Mouse (Mus musculus) adipocyte (in vitro differentiated cells): ENCODE measurements around the gene Crybg1.

ENCODE experiments used
- DNase-seq: peaks from one replicate; pipeline ENCODE4 v3.0.0-alpha.2; 2016; ENCODE audit warnings: low spot score

Gene Crybg1

GRCm38 (mm10) chr10:44094794-44095193 lies 53.9 kb downstream of the Crybg1 start:
- DNase-seq = peak; percentile 40

- no peak for DNase-seq
Measured at GRCm38 (mm10) chr10:44091757-44092156, 56.9 kb downstream of the Crybg1 start.

GRCm38 (mm10) chr10:44080351-44080750 lies 68.3 kb downstream of the Crybg1 start:
- DNase-seq = no peak

DNA sequence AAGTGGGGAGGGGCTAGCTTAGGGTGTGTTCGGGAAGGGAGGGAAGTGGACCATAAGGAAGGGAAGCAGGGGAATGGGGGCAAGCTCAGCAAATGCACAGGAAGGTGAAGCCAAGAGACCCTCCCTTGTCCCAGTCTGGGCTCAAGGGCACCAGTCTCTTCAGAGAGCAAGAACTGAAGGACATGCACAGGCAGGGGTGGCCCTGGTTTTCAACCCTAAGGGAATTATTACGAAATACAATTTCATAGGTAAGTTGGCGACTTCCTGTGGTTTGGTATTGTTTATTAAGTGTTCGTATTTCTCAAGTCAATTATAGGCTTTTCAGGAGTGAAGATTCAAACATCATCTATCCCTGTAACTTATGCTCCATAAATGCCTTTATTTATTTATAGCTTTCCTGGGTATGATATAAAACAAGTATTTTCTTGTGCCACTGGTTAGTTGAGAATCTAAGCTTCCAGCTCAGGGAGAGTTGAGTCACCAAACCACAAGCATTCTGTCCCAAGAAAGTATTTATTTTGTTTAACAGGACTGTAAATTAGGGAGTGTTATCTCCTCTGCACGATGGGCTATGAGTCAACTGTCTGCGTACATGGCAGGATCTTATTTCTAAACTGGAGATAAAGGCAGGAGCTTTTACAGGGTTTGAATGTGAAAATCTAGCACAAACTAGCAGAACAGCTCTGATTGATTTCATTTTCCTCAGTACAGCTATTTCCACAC lies 69.7 kb downstream of the Crybg1 start:
- DNase-seq = peak; percentile 62

DNA sequence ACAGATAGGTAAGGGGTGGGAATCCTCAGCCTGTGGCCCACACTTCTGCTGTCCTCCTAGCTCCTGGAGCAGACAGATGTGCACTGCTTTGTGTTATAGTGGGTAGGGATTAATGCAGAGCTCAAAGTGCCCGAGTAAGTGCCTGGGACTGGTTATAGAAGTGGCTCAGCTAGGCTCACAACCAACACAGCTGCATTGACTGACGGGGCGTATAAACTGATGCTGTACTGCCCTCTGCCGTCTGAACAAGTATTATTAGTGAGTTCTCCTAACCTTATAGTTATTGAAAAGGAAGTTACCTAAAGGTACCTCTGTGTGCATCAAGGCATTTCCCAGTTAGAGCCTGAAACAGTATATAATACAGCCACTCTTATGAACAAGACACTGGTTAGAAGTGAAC lies 77.6 kb downstream of the Crybg1 start:
- peak; percentile 88 for DNase-seq

- DNase-seq = no peak
Measured at GRCm38 (mm10) chr10:44069131-44069530, 79.5 kb downstream of the Crybg1 start.

- peak; percentile 24 for DNase-seq
Measured at GRCm38 (mm10) chr10:44065848-44066360, 82.7 kb downstream of the Crybg1 start.

- peak; percentile 57 for DNase-seq
Measured at GRCm38 (mm10) chr10:44062981-44063380, 85.7 kb downstream of the Crybg1 start.

GRCm38 (mm10) chr10:44050913-44051312 lies 97.7 kb downstream of the Crybg1 start:
- DNase-seq = no peak

DNA sequence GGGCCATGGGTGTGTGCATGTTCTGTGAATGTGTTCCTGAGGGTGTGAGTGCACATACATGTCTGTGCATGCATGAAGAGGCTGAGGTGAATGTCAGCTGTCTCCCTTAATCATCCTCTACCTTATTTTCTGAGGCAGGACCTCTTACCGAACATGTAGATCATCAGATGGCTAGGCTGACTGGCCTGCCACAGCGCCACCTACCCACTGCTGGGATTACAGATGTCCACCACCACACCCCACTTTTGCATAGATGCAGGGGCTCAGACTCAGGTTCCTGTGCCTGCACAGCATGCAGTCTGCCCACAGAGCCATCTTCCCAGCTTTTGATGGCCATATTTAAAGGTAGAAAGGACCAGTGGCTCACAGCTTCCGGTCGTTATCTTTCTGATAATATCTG lies 103.9 kb downstream of the Crybg1 start:
- no peak for DNase-seq

DNA sequence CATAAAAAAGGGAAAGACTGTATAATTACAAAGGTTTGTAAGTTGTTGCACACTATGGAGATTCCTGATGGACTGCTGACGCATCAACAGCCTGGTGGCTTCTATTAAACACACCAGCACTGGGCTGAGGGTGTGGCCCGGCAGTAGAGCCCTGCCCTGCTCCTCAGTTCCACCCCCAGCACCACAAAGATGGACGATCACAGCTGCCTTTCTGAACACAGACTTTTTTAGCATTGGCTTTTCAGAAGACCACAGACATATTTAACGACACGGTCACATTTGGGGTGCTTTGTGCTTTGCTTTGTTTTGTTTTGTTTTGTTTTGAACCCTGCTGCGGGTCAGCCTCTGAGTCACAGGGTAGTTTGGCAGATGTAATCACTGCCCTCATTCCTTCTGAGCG lies 105.0 kb downstream of the Crybg1 start:
- peak; percentile 59 for DNase-seq

DNA sequence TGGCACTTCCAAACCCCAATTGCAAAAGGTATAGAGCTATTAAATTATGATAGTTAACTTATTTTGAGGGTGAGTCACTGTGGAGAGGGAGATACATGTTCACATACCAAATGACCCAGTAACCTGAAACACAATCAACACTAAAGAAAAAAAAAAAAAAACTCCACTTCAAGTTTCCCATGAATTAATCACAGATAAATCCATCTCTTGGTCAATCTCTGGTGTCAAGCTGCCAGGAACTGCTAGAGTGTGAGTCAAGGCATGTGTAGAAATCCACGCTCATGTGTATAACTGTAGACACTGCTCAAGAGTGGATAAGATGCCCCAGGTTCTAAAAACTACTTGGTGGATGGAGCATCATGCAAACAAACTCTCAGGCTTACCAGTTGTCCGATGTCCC lies 109.5 kb downstream of the Crybg1 start:
- DNase-seq = peak; percentile 65

- DNase-seq = no peak
Measured at GRCm38 (mm10) chr10:44037918-44038544, 110.6 kb downstream of the Crybg1 start.

DNA sequence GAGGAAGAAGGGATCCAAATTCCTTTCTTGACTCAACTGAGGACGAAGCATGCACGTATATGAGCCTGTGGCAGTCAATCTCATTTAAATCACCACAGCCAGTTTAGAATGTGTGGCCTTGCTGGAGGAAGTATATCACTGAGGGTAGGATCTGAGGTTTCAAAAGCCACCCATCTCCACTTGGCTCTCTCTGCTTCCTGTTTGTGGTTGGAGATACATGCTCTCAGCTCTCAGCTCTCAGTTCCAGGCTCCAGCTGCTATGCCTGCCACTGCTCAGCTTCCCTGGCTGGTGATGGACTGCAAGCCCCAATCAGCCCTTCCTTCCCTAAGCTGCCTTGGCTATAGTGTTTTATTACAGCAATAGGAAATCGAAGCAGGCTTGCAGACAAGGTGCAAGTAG lies 119.1 kb downstream of the Crybg1 start:
- no peak for DNase-seq

GRCm38 (mm10) chr10:44027226-44027625 lies 121.4 kb downstream of the Crybg1 start:
- DNase-seq = peak; percentile 53

DNA sequence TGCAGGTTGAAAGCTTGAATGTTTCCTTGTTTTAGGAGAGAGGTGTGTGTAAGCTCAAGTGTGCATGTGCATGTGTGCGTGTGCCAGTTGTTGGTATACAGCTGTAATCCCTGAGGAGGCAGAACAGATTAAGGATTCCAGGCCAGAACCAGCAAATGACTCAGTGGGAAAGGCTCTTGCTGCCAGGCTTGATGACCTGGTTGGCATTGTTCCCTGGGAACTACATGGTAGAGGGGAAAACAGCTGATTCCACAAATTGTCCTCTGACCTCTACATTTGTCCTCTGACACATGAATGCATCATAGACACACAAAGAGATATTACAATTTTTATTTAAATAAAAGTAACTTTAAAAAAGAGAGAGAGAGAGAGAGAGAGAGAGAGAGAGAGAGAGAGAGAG lies 122.5 kb downstream of the Crybg1 start:
- peak; percentile 84 for DNase-seq

DNA sequence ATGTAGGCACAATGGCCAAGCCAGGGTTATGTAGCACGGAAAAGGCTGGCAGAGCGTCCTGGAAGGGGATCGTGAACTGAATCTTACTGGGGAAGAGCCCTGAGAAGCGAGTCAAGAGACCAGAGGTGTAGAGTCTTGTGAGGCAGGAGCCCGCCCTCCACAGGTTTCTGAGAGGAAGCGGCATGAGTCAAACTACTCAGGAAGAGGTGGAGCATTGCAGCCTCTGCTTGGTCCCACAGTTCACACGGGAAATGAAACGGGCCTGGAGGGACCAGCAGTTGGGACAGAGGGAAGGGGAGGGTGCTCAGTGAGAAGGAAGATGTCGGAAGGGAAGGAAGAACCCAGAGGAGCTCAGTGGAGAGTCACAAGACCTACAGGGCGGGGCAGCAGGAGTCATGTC lies 123.9 kb downstream of the Crybg1 start:
- DNase-seq = no peak

DNA sequence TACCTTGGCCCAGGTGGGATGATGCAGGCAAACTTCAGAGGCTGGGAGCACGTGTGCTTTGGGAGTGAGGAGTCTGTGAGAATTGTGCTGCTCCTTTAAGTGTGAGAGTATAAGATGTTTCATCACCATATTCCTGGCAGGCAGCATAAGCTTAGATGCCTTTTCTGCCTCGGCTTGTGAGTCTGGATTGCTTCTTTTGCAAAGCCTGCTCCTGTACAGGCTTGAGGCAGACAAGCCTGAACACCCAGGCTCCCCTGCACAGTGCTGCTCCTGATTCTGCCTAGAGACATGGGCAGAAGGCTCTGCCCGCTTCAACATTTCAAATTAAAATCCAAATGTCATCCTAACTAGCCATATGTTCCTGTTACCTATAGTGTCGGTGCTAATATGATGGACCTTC lies 128.5 kb downstream of the Crybg1 start:
- peak; percentile 41 for DNase-seq

DNA sequence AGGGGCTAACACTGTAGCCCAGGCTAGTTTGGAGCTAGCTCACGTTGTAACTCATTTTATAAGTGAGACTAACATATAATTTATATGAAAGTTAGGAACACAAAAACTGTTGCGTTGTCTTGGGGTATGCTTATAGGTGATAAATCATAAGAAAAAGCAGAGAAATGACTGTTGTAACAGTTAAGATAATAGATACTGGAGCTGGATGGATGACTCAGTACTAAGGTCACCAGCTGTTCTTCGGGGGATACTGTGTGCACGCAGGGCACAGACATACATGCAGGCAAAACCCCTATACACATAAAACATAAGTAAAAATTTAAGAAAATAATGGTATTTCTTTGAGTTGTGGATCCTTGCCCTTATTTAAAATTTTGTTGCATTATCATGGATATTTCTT lies 130.1 kb downstream of the Crybg1 start:
- no peak for DNase-seq

DNA sequence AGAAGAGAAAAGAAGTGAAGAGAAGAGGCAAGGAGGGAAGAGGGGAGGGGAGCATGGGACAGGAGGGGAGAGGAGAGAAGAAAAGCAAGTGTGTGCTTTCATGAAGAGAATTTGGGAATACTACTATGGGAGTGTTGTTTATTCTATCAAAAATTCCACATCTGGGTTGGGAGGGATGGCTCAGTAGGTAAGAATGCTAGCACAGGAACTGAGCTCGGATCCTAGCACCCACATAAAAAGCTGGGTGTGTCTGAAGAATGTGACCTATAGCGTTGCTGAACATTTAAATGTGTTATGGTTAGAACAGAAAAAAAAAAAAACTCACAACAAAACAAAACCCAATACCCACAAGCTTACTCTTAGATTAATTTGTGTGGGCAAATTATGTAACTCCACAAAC lies 133.0 kb downstream of the Crybg1 start:
- DNase-seq = no peak

GRCm38 (mm10) chr10:44013885-44014284 lies 134.8 kb downstream of the Crybg1 start:
- no peak for DNase-seq

GRCm38 (mm10) chr10:44011408-44011807 lies 137.2 kb downstream of the Crybg1 start:
- DNase-seq = no peak

GRCm38 (mm10) chr10:44008808-44009207 lies 139.8 kb downstream of the Crybg1 start:
- peak; percentile 46 for DNase-seq

DNA sequence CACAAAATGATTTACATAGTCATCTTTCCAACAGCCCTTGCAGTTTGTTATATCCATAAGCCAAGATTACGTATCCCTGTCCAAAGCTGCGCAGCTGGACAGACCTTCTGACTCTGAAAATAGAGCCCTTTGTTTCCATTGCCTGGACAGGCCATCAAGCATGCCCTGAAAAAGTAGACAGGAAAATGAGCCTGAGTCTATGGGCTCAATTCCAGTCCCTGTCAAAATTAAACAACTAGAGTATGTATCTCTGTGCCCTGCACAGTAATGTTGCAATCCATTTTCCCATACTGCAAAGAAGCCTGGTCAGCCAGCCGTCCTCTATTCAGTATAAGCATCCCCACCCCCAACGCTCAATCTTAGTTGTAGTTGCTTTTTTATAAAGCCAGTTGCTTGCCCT lies 141.8 kb downstream of the Crybg1 start:
- DNase-seq = peak; percentile 76
